Mouse (Mus musculus) midbrain, embryonic 16.5 days (tissue): Measurements from ENCODE around the gene 4921511C20Rik. TPM values are rescaled to one million over a fixed set of nuclear protein-coding genes. Genes with fewer than 3 reads are reported as not detected.

Experiments
- ATAC-seq: fragments of 200-750 bp; cut with Nextera tagmentation; 2 replicates; pipeline ENCODE4 v1.8.0; 2017; ENCODE audit warnings: moderate TSS enrichment
- H3K27ac ChIP-seq: fragments of 300-500 bp; sonication (generic); 2 replicates; pipeline ENCODE4 v1.5.1; 2014; ENCODE audit warnings: mild to moderate bottlenecking, low read length, mixed read lengths
- H3K27me3 ChIP-seq: fragments of 300-500 bp; sonication (generic); 2 replicates; pipeline ENCODE4 v1.6.1; 2014; ENCODE audit warnings: low read depth, low read length, mixed read lengths; ENCODE audit not compliant: control insufficient read depth, insufficient read depth
- H3K36me3 ChIP-seq: fragments of 300-500 bp; sonication (generic); 2 replicates; pipeline ENCODE4 v1.6.1; 2014; ENCODE audit warnings: mild to moderate bottlenecking, low read length, moderate library complexity, mixed read lengths; ENCODE audit not compliant: control insufficient read depth, insufficient read depth
- H3K4me1 ChIP-seq: fragments of 300-500 bp; sonication (generic); 2 replicates; pipeline ENCODE4 v1.6.1; 2014; ENCODE audit warnings: mild to moderate bottlenecking, low read length, mixed read lengths; ENCODE audit not compliant: control insufficient read depth, insufficient read depth
- H3K4me2 ChIP-seq: fragments of 300-500 bp; sonication (generic); 2 replicates; pipeline ENCODE4 v1.6.1; 2014; ENCODE audit warnings: mild to moderate bottlenecking, low read length, mixed read lengths
- H3K4me3 ChIP-seq: fragments of 300-500 bp; sonication (generic); 2 replicates; pipeline ENCODE4 v1.5.1; 2014; ENCODE audit warnings: low read depth, mild to moderate bottlenecking, low read length, moderate library complexity, mixed read lengths
- H3K9ac ChIP-seq: fragments of 300-500 bp; sonication (generic); 2 replicates; pipeline ENCODE4 v1.6.1; 2014; ENCODE audit warnings: low read depth, low read length, mixed read lengths
- H3K9me3 ChIP-seq: fragments of 300-500 bp; sonication (generic); replicated peaks from 2 replicates; pipeline ENCODE4 v1.6.1; 2014; ENCODE audit warnings: mild to moderate bottlenecking, low read length, mixed read lengths; ENCODE audit not compliant: control insufficient read depth, poor library complexity, severe bottlenecking
- WGBS: fragments of 180-500 bp; shearing (Covaris S2); extraction: QIAGEN DNeasy Blood & Tissue Kit; methylation state at CpG from one replicate; pipeline ENCODE4 v1.1.7; 2014; 5-methylcytosine and 5-hydroxymethylcytosine counted together
- polyA plus RNA-seq: library from polyadenylated mRNA; unstranded; fragments of >200 nt; fragmentation: Nextera tagmentation; extraction: Ambion mirVana; gene quantifications from 2 replicates; pipeline ENCODE4 v1.2.1, GENCODE M21; 2015

The 4921511C20Rik gene
- polyA plus RNA-seq, result not detected in 2 replicates

DNA sequence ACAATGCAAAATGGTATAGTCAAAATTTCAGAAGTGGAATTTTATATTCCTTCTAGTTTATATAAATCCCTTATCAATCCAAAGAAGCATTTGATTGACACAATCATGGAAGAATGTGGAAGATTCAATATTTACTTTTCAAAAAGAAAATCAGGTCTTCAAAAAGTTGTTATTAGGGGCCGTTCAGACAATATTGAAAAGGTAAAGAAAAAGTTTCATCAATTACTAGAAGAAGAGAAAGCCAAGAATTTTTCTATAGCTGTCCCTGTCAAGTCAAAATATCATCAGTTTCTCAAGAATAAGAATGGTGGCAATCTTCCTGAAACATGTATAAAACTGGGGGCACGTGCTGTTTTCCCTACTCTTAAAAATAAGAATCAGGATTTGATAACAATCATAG is at the start of gene 4921511C20Rik:
4921511C20Rik (plus strand) TSS at position 301 of the 400 bp plus-strand sequence.
- Histone ChIP-seq H3K4me3 (no peak within 1 kb of the TSS), H3K9ac (no peak within 1 kb of the TSS), H3K4me1 (no peaks in the 10 kb centered on the region), H3K4me2 (no peak within 1 kb of the TSS), H3K27me3 (no peaks in the 10 kb centered on the region), H3K9me3 (no peaks in the 10 kb centered on the region), H3K36me3 (no peaks in the 10 kb centered on the region), H3K27ac (no peak within 1 kb of the TSS)
- no peak for ATAC-seq
- whole genome bisulfite sequencing, result 94% methylated on average over 2 of the region's 2 CpGs
